Mouse (Mus musculus) erythroblast, embryonic 14.5 days (primary cell): ENCODE measurements around the gene Fam208a.

Experiments
- GATA1 ChIP-seq: IDR thresholded peaks from 2 replicates; pipeline ENCODE4 v1.6.1; 2012; ENCODE audit warnings: low read length, inconsistent platforms, mixed read lengths
- TAL1 ChIP-seq: IDR thresholded peaks from 3 replicates; pipeline ENCODE4 v1.6.1; 2012; ENCODE audit warnings: low read length, inconsistent platforms, mixed read lengths

DNA sequence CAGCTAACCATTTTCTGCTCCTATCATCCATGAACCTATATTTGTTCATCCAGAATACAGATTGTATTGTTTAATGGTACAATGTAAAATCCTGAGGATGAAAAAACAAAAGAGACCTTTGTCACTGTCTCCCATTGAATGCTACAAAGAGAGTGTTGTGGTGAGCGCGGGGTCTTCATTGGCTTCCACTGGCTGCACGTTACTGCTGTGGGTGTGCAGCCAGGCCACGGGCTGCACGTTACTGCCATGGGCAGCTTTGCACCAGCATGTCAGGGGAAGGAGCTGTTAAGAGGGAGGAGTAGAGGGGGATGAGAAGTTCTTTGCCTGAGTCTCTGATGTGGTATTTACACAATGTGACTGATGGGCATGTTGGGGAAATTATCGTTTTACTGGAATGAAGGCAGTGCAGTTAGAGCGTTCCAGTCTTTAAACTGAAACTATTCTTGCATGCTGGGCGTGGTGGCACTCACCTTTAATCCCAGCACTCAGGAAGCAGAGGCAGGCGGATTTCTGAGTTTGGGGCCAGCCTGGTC, 36.8 kb upstream of the Fam208a start:
- TF ChIP-seq GATA1 (no peak), TAL1 (no peak)
